Mouse (Mus musculus): Measurements from ENCODE around the gene Zfp937. TPM values are rescaled to one million over a fixed set of nuclear protein-coding genes. Genes with fewer than 3 reads are reported as not detected.
"Not testable (repeated sequence)": the region's sequence is repeated elsewhere in the genome, so short reads cannot be mapped to it uniquely, and the experiment has no call there.

The Zfp937 gene
- 10 to 100 TPM in 1 of 2 experiments, 1 to 10 TPM in 1; 8.8 to 11.3 TPM for total RNA-seq (2021)

DNA sequence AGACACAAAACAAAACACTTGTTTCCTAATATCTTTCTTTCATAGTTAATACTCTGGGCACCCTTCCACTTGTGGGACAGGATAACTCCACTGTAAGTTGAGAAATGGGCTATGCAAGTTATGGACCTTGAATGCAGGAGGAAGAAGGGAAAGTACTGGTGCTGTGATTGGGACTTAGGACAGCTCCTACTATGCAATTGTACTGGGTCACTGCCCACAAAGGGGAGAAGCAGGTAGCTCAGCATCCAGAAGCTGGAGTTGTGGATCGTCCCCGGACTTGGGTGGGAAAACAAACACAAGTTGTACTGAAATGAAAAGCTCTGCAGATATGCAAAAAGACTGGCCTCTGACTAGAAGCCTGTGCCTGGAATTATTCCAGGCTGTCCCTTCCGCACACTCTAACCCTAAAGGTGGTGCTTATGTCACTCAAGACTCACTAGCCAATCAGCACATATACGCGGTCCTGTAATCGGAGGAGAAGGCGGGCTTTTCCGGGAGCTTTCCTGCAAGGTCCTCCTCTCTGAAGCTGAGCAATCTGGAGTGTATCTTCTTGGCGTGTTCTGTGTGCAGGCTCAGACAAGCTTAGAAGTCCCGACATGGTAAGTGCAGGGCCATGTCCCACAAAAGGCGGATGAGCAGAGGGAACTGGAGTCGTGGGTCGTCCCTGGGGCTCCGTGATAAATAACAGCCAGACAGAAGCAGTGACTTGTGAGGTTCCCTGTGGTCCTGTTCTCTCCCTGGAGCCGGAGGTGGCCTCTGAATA lies at the start of gene Zfp937:
Zfp937 (plus strand) TSS at position 474 of the 763 bp plus-strand sequence.
- peak; percentile 54 to 56 for DNase-seq (ENCODE audit: extremely low spot score in 1 of 2, low spot score in 1 of 2)

DNA sequence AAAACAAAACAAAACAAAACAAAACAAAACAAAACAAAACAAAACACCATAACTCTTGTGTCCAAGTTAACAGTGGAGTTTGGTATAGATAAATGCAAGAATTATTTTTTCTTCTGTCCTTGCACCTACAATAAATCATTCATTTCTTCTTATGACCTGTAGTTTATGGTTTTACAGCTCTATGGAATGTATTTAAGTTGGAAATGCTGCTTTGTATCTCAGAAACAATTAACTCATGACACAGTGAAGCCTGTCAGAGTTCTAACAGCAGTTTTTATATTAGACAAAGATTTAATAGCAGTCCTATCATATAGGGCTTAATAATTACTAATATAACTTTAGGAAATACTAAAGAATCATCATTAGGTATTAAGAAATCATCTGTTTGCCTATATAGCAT lies 44.0 kb upstream of the Zfp937 start:
- no peak for DNase-seq (ENCODE audit: extremely low spot score in 1 of 2, low spot score in 1 of 2)

DNA sequence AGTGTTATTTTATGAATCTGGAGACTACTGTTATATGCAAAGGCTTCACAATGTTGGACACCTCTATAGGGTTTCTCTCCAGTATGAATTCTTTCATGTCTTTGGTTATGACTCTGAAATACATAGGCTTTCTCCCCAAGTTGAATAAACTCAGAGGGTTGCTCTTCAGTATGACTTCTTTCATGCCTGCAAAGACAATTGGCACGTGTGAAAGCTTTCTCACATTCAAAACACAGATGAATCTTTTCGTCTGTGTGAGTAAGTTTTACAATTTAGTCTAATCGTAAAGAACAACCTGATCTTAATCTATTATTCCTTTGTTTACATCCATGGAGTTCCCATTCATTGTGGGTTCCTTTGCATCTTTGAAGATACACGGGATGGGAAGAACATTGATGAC lies 38.3 kb upstream of the Zfp937 start, which contains the start of gene Gm10770:
Gm10770 (minus strand) TSS at position 101 of the 400 bp plus-strand sequence.
- DNase-seq (ENCODE audit: extremely low spot score in 1 of 2, low spot score in 1 of 2): not testable (repeated sequence)

DNA sequence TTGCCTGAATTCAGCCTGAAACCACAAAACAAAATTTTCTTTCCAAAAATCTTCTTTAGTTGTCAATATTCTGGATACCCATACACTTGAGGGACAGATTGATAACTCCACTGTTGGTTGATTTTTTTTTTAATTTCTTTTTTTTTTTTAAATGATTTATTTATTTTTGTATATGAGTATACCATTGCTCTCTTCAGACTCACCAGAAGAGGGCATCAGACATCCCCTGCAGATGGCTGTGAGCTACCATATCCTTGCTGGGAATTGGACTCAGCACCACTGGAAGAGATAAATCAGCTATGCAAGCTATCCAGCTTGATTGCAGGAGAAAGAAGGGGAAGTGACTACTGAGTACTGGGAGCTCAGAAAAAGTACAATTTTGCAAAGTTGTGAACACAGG lies 36.8 kb upstream of the Zfp937 start:
- not testable (repeated sequence) for DNase-seq (ENCODE audit: extremely low spot score in 1 of 2, low spot score in 1 of 2)

DNA sequence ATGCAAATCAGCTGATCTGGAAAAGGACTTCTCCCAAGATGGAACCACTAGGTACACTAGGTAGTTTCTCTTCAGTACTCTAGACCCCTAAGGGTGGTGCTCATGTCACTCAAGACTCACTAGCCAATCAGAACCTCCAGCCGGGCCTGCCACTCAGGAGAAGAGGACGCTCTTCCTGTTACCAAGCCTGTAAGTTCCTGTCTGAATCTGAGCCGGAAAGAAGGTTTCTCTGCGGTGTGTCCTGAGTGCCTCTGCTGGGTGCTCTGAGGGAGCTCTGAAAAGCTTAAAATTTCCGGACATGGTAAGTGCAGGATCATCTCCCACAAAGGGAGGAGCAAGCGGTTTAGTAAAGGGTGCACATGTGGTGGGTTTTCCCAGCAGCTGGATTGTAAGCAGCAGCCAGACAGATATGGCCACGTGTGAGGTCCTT lies 36.3 kb upstream of the Zfp937 start, which contains the start of gene Gm14139:
Gm14139 (plus strand) TSS at position 186 of the 430 bp plus-strand sequence.
- DNase-seq (ENCODE audit: extremely low spot score in 1 of 2, low spot score in 1 of 2): not testable (repeated sequence)

DNA sequence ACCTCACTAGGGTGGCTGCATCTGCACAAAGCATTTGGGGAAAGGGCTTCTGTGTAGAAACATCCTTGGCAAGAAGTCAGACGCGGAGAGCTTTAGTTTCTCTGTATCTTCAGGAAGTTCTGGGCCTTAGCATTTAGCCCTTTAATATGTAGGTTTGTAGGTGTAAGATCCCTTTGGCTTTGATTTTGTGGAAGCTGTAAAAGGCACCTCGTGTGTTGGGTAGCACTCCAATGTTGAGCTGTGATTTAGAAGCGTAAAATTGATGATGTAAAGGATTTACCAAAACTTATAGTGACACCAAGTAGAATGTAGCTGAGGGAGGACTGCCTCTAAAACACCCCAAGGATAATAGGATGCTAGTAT lies 471 bp downstream of the Zfp937 start:
- not testable (repeated sequence) for DNase-seq (ENCODE audit: extremely low spot score in 1 of 2, low spot score in 1 of 2)

DNA sequence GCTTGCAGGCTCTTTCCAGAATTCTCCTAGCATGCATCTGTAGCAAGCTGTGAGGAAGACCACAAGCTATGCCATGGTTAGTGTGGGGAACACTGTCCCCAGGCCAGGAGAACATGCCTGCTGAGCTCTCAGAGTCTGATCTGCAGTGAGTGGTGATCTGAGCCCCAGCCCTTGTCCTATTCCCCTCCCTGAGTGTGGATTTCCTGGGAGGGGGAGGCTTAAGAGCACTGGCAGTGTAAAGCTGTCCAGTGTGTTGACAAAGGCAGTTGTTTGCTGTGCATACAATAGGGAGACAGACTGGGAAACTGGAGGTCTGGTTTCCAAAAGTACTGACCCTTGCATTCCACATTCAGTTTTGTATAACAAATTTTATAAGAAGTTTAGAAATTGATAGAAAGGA lies 5.4 kb downstream of the Zfp937 start:
- DNase-seq (ENCODE audit: extremely low spot score in 1 of 2, low spot score in 1 of 2): not testable (repeated sequence)

DNA sequence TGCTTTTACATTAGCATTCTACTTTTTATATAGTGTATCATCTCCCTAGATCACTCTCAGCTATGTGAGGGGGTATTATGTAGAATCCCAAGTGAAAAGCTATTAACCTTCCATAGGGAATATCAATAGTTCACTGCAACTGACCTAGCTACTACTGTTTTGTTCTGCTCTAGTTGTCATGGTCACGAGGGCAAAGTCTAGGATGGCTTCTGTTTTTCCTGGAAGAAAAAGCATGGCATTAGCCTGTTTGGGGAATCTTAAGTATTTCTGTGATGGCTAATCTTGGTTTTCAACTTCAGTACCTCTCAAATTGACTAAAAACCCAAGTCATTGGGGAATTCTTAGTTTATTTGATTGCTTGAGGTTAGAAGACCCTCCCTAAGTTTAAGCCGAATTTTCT lies 25.3 kb downstream of the Zfp937 start:
- no peak for DNase-seq (ENCODE audit: extremely low spot score in 1 of 2, low spot score in 1 of 2)

DNA sequence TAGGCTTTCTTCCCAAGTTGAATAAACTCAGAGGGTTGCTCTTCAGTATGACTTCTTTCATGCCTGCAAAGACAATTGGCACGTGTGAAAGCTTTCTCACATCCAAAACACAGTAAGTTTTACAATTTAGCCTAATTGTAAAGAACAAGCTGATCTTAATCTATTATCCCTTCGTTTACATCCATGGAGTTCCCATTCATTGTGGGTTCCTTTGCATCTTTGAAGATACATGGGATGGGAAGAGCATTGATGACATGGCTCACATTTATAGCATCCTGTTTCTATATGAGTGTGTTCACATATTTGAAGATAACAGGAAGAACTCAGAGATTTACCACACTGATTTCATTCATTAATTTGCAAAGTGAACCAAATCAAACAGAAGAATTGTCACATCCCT lies 37.6 kb downstream of the Zfp937 start, which contains the start of gene Gm21994:
Gm21994 (minus strand) TSS at position 101 of the 400 bp plus-strand sequence.
- DNase-seq (ENCODE audit: extremely low spot score in 1 of 2, low spot score in 1 of 2): not testable (repeated sequence)

DNA sequence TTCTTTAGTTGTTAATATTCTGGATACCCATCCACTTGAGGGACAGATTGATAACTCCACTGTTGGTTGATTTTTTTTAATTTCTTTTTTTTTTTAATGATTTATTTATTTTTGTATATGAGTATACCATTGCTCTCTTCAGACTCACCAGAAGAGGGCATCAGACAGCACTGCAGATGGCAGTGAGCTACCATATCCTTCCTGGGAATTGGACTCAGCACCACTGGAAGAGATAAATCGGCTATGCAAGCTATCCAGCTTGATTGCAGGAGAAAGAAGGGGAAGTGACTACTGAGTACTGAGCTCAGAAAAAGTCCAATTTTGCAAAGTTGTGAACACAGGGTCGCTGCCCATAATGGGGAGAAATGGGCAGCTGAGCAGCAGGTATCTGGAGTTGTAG lies 39.0 kb downstream of the Zfp937 start:
- not testable (repeated sequence) for DNase-seq (ENCODE audit: extremely low spot score in 1 of 2, low spot score in 1 of 2)

DNA sequence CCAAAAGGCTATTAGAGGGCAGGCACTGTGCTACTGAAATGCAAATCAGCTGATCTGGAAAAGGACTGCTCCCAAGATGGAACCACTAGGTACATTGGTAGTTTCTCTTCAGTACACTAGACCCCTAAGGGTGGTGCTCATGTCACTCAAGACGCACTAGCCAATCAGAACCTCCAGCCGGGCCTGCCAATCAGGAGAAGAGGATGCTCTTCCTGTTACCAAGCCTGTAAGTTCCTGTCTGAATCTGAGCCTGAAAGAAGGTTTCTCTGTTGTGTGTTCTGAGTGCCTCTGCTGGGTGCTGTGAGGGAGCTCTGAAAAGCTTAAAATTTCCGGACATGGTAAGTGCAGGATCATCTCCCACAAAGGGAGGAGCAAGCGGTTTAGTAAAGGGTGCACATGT lies 39.4 kb downstream of the Zfp937 start, which contains the start of gene Gm14124:
Gm14124 (plus strand) TSS at position 227 of the 400 bp plus-strand sequence.
- not testable (repeated sequence) for DNase-seq (ENCODE audit: extremely low spot score in 1 of 2, low spot score in 1 of 2)

Other genes starting within 250 kb of the Zfp937 start
- 10 to 100 TPM in 1 of 2 experiments, 1 to 10 TPM in 1; 9.9 to 10.8 TPM for gene Zfp120, start 81.4 kb upstream of the Zfp937 start, total RNA-seq (2021)
- gene Gm10770, start 38.4 kb upstream of the Zfp937 start, total RNA-seq (2021): not detected
- under 1 TPM in 1 of 2 experiments, not detected in 1; 0.20 TPM for gene Gm14139, start 36.3 kb upstream of the Zfp937 start, total RNA-seq (2021)
- gene Gm21994, start 37.5 kb downstream of the Zfp937 start, total RNA-seq (2021): 1 to 10 TPM; 6.5 to 7.5 TPM
- gene Gm14124, start 39.4 kb downstream of the Zfp937 start, total RNA-seq (2021): under 1 TPM; 0.14 to 0.32 TPM
- 1 to 10 TPM in 1 of 2 experiments, not detected in 1; 2.0 TPM for gene Gm10130, start 105.6 kb downstream of the Zfp937 start, total RNA-seq (2021)
- gene 3300002I08Rik, start 144.7 kb downstream of the Zfp937 start, total RNA-seq (2021): 1 to 10 TPM; 7.2 to 7.7 TPM
- 1 to 10 TPM; 7.8 to 9.2 TPM for gene Zfp442, start 233.4 kb downstream of the Zfp937 start, total RNA-seq (2021)